Mouse (Mus musculus) kidney, postnatal 0 days (tissue): ENCODE data around the gene Fnbp1. TPM values are rescaled to one million over a fixed set of nuclear protein-coding genes. Genes with fewer than 3 reads are reported as not detected.

Source experiments
- ATAC-seq: fragments of 200-750 bp; cut with Nextera tagmentation; replicated peaks from 2 replicates; pipeline ENCODE4 v1.8.0; 2017; ENCODE audit warnings: low read depth, moderate number of reproducible peaks, moderate TSS enrichment, moderate library complexity; ENCODE audit not compliant: low FRiP score
- DNase-seq: peaks from one replicate; pipeline ENCODE4 v3.0.0-alpha.2; 2016; ENCODE audit warnings: low spot score
- H3K27ac ChIP-seq: fragments of 300-500 bp; sonication (generic); 2 replicates; pipeline ENCODE4 v1.5.1; 2014; ENCODE audit warnings: mild to moderate bottlenecking
- H3K27me3 ChIP-seq: fragments of 300-500 bp; sonication (generic); 2 replicates; pipeline ENCODE4 v1.6.1; 2014; ENCODE audit warnings: low read length, mixed read lengths; ENCODE audit not compliant: insufficient read depth
- H3K36me3 ChIP-seq: fragments of 300-500 bp; sonication (generic); 2 replicates; pipeline ENCODE4 v1.6.1; 2014; ENCODE audit warnings: low read length, mixed read lengths; ENCODE audit not compliant: insufficient read depth
- H3K4me1 ChIP-seq: fragments of 300-500 bp; sonication (generic); replicated peaks from 2 replicates; pipeline ENCODE4 v1.6.1; 2014; ENCODE audit warnings: antibody characterized with exemption, low read length, mixed read lengths; ENCODE audit not compliant: insufficient read depth
- H3K4me2 ChIP-seq: fragments of 300-500 bp; sonication (generic); 2 replicates; pipeline ENCODE4 v1.6.1; 2014; ENCODE audit warnings: mild to moderate bottlenecking, low read length, moderate library complexity, mixed read lengths
- H3K4me3 ChIP-seq: fragments of 300-500 bp; sonication (generic); replicated peaks from 2 replicates; pipeline ENCODE4 v1.5.1; 2014; ENCODE audit warnings: low read depth, low read length
- H3K9ac ChIP-seq: fragments of 300-500 bp; sonication (generic); 2 replicates; pipeline ENCODE4 v1.6.1; 2014; ENCODE audit warnings: low read depth, low read length
- H3K9me3 ChIP-seq: fragments of 300-500 bp; sonication (generic); replicated peaks from 2 replicates; pipeline ENCODE4 v1.6.1; 2016; ENCODE audit warnings: low read length, inconsistent platforms, mixed read lengths
- CTCF ChIP-seq: IDR thresholded peaks from 2 replicates; pipeline ENCODE4 v1.5.1; 2016; ENCODE audit warnings: antibody characterized with exemption, low read depth, mild to moderate bottlenecking, moderate library complexity
- WGBS: fragments of 180-500 bp; shearing (Covaris S2); extraction: QIAGEN DNeasy Blood & Tissue Kit; methylation state at CpG from one replicate; pipeline ENCODE4 v1.1.7; 2014; 5-methylcytosine and 5-hydroxymethylcytosine counted together
- polyA plus RNA-seq: library from polyadenylated mRNA; unstranded; fragments of >200 nt; fragmentation: Nextera tagmentation; extraction: Ambion mirVana; gene quantifications from 2 replicates; pipeline ENCODE4 v1.2.1, GENCODE M21; 2015

The Fnbp1 gene
- polyA plus RNA-seq, 1 experiment from 2014 or later, result 12.3 TPM

- no peaks in the 10 kb centered on the region for H3K36me3 ChIP-seq
- no peak overlapping the region for H3K4me3 ChIP-seq
- peaks cover 6% of the 10 kb centered on the region; the same call in 1 of the 2 replicates for H3K4me1 ChIP-seq
- WGBS, result 67% methylated on average over 7 of the region's 7 CpGs
- no peak for ATAC-seq
- DNase-seq, result no peak
- H3K27ac ChIP-seq, result no peak overlapping the region
- H3K27me3 ChIP-seq, result no peaks in the 10 kb centered on the region
- H3K9ac ChIP-seq, result no peak overlapping the region
- H3K9me3 ChIP-seq, result no peaks in the 10 kb centered on the region
- no peak overlapping the region for H3K4me2 ChIP-seq
- no peak for TF ChIP-seq CTCF
These were observed 20.6 kb downstream of the Fnbp1 start for GRCm38 (mm10) chr2:31121131-31121693.

GRCm38 (mm10) chr2:31119795-31120194, 22.0 kb downstream of the Fnbp1 start:
- Histone ChIP-seq H3K9me3 (no peaks in the 10 kb centered on the region), H3K27ac (no peak overlapping the region), H3K36me3 (no peaks in the 10 kb centered on the region), H3K4me3 (no peak overlapping the region), H3K27me3 (no peaks in the 10 kb centered on the region), H3K4me1 (peaks cover 16% of the 10 kb centered on the region), H3K9ac (no peak overlapping the region), H3K4me2 (no peak overlapping the region)
- 81% methylated on average over 13 of the region's 13 CpGs for WGBS
- DNase-seq, result no peak
- no peak for TF ChIP-seq CTCF
- ATAC-seq, result no peak

- H3K27ac ChIP-seq, result no peak overlapping the region
- no peak for ATAC-seq
- H3K4me3 ChIP-seq, result no peak overlapping the region
- H3K27me3 ChIP-seq, result no peaks in the 10 kb centered on the region
- WGBS, result 83% methylated on average over 10 of the region's 10 CpGs
- 0 out of 2 replicates have a peak, but pooled peaks cover 3% of the 10 kb centered on the region for H3K9me3 ChIP-seq
- no peaks in the 10 kb centered on the region for H3K36me3 ChIP-seq
- no peak overlapping the region for H3K4me2 ChIP-seq
- no peak overlapping the region for H3K9ac ChIP-seq
- TF ChIP-seq CTCF, result no peak
- peaks cover 10% of the 10 kb centered on the region for H3K4me1 ChIP-seq
- DNase-seq, result no peak
These were observed 23.0 kb downstream of the Fnbp1 start for GRCm38 (mm10) chr2:31118639-31119380.

DNA sequence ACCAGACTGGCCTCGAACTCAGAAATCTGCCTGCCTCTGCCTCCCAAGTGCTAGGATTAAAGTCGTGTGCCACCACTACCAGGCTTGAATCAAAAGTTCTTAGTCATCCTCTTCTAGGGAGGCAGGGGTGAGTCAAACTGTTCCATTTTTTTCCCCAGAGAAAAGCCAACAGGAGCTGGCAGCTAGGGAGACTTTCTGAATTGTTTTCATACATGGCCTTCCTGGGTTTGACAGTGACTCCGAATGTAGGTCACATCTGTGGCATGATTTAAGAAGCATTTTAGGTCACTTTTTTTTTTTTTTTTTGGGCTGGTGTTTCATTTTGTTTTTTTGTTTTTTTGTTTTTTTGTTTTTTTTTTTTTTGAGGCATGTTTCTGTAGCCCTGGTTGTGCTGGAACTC, 23.6 kb downstream of the Fnbp1 start:
- H3K9ac ChIP-seq, result no peak overlapping the region
- H3K4me2 ChIP-seq, result no peak overlapping the region
- H3K27ac ChIP-seq, result no peak overlapping the region
- 0 out of 2 replicates have a peak, but pooled peaks cover 3% of the 10 kb centered on the region for H3K9me3 ChIP-seq
- no peak for TF ChIP-seq CTCF
- ATAC-seq, result no peak
- peaks cover 10% of the 10 kb centered on the region for H3K4me1 ChIP-seq
- H3K36me3 ChIP-seq, result no peaks in the 10 kb centered on the region
- H3K4me3 ChIP-seq, result no peak overlapping the region
- WGBS, result 92% methylated on average over 3 of the region's 3 CpGs
- no peak for DNase-seq
- no peaks in the 10 kb centered on the region for H3K27me3 ChIP-seq

- Histone ChIP-seq H3K27ac (no peak overlapping the region), H3K4me2 (no peak overlapping the region), H3K9me3 (0 out of 2 replicates have a peak, but pooled peaks cover 3% of the 10 kb centered on the region), H3K4me3 (no peak overlapping the region), H3K27me3 (no peaks in the 10 kb centered on the region), H3K4me1 (peaks cover 10% of the 10 kb centered on the region), H3K36me3 (no peaks in the 10 kb centered on the region), H3K9ac (no peak overlapping the region)
- no peak for TF ChIP-seq CTCF
- 62% methylated on average over 10 of the region's 10 CpGs for WGBS
- ATAC-seq, result no peak
- DNase-seq, result no peak
These were observed 25.7 kb downstream of the Fnbp1 start for GRCm38 (mm10) chr2:31115943-31116731.
